Mouse (Mus musculus): ENCODE results near the gene Top2b.
A peak's percentile ranks its signal among the peaks of the same experiment; 100 is the strongest.

GRCm38 (mm10) chr14:16379917-16380570 lies 15.1 kb downstream of the Top2b start:
- no peak for TF ChIP-seq CHD1 (IDR thresholded peaks at IDR 0.05; ENCODE audit: low read depth, low read length)
- no peak for TF ChIP-seq CHD2 (IDR thresholded peaks at IDR 0.05; ENCODE audit: low read length)
- peak; percentile 6 to 81 (median 80); a peak in 4 of 6 replicates for TF ChIP-seq CTCF (IDR thresholded peaks at IDR 0.05 in 2 of 3, conservative IDR thresholded peaks at IDR 0.05 in 1 of 3; ENCODE audit: control insufficient read depth in 1 of 3, insufficient read depth in 1 of 3, low read depth in 2 of 3, low read length in 3 of 3, poor library complexity in 1 of 3, severe bottlenecking in 1 of 3)
- no peak for TF ChIP-seq MAX (IDR thresholded peaks at IDR 0.05; ENCODE audit: low read length)
